Mouse (Mus musculus) liver, adult 2 months (tissue): ENCODE data around the gene Gm49510. TPM values are rescaled to one million over a fixed set of nuclear protein-coding genes. Genes with fewer than 3 reads are reported as not detected.

Source experiments
- DNase-seq: peaks from one replicate; pipeline ENCODE4 v3.0.0-alpha.2; 2011; ENCODE audit warnings: low read depth, low spot score; ENCODE audit errors: extremely low read depth
- H3K27ac ChIP-seq: fragments of 200-500 bp; replicated peaks from 2 replicates; pipeline ENCODE4 v1.5.1; 2012; ENCODE audit warnings: low read depth, mild to moderate bottlenecking, control low read depth, inconsistent platforms, low read length; ENCODE audit not compliant: insufficient read depth
- H3K27me3 ChIP-seq: fragments of 200-500 bp; 2 replicates; pipeline ENCODE4 v1.6.1; 2012; ENCODE audit warnings: mild to moderate bottlenecking, moderate library complexity, low read length, inconsistent platforms; ENCODE audit not compliant: control insufficient read depth, insufficient read depth
- H3K36me3 ChIP-seq: fragments of 200-500 bp; 2 replicates; pipeline ENCODE4 v1.6.1; 2012; ENCODE audit warnings: low read length, inconsistent platforms; ENCODE audit not compliant: control insufficient read depth, insufficient read depth
- H3K4me1 ChIP-seq: fragments of 200-500 bp; 2 replicates; pipeline ENCODE4 v1.6.1; 2011; ENCODE audit warnings: low read length; ENCODE audit not compliant: control insufficient read depth, insufficient read depth
- H3K4me3 ChIP-seq: fragments of 200-500 bp; 2 replicates; pipeline ENCODE4 v1.5.1; 2011; ENCODE audit warnings: low read depth, mild to moderate bottlenecking, control low read depth, low read length, moderate library complexity; ENCODE audit not compliant: insufficient read depth
- H3K79me2 ChIP-seq: fragments of 200-500 bp; 2 replicates; pipeline ENCODE4 v1.6.1; 2012; ENCODE audit warnings: inconsistent platforms, mild to moderate bottlenecking, low read length, moderate library complexity; ENCODE audit not compliant: control insufficient read depth, insufficient read depth
- H3K9ac ChIP-seq: fragments of 200-500 bp; 2 replicates; pipeline ENCODE4 v1.6.1; 2012; ENCODE audit warnings: low read depth, mild to moderate bottlenecking, control low read depth, inconsistent platforms, low read length
- CTCF ChIP-seq: fragments of 200-500 bp; IDR thresholded peaks from 2 replicates; pipeline ENCODE4 v1.5.1; 2011; ENCODE audit warnings: low read depth, low read length, control low read depth
- POLR2A ChIP-seq: fragments of 200-500 bp; IDR thresholded peaks from 2 replicates; pipeline ENCODE4 v1.6.1; 2011; ENCODE audit warnings: low read length, control low read depth; ENCODE audit not compliant: insufficient read depth; ENCODE audit errors: extremely low read depth
- WGBS: fragments of 180-500 bp; shearing (Covaris S2); methylation state at CpG from one replicate; pipeline ENCODE4 v1.1.7; 2018; 5-methylcytosine and 5-hydroxymethylcytosine counted together
- polyA plus RNA-seq: library from polyadenylated mRNA; depleted of rRNA; stranded (reverse); fragments of >200 nt; gene quantifications from 2 replicates; pipeline ENCODE4 v1.2.3, GENCODE M21; 2012
- total RNA-seq: library from RNA; depleted of rRNA; stranded (reverse); fragments of >200 nt; gene quantifications from 2 replicates; pipeline ENCODE4 v1.2.3, GENCODE M21; 2014

The Gm49510 gene
- total and polyA plus RNA-seq, 2 experiments = not detected

- Histone ChIP-seq H3K4me1 (no peaks in the 10 kb centered on the region; the same call in 1 of the 2 replicates), H3K27me3 (no peaks in the 10 kb centered on the region), H3K4me3 (no peak overlapping the region), H3K9ac (peak overlapping the region; percentile 4; the same call in 1 of the 2 replicates), H3K27ac (peak overlapping the region; percentile 69), H3K36me3 (no peaks in the 10 kb centered on the region), H3K79me2 (no peaks in the 10 kb centered on the region)
- WGBS = 50% methylated on average over 9 of the region's 9 CpGs
- no peak for TF ChIP-seq CTCF
- no peak for TF ChIP-seq POLR2A
- no peak for DNase-seq
These were observed 31.1 kb upstream of the Gm49510 start for GRCm38 (mm10) chr15:78868398-78868797.

- Histone ChIP-seq H3K9ac (peak overlapping the region; percentile 4; the same call in 1 of the 2 replicates), H3K27me3 (no peaks in the 10 kb centered on the region), H3K4me1 (no peaks in the 10 kb centered on the region; the same call in 1 of the 2 replicates), H3K79me2 (no peaks in the 10 kb centered on the region), H3K27ac (peak overlapping the region; percentile 69), H3K4me3 (no peak overlapping the region), H3K36me3 (no peaks in the 10 kb centered on the region)
- DNase-seq = no peak
- 82% methylated on average over 7 of the region's 7 CpGs for WGBS
- TF ChIP-seq CTCF (no peak), POLR2A (no peak)
These were observed 30.6 kb upstream of the Gm49510 start for GRCm38 (mm10) chr15:78868826-78869233.

GRCm38 (mm10) chr15:78869775-78870174 lies 29.7 kb upstream of the Gm49510 start:
- TF ChIP-seq CTCF = peak; percentile 35; the same call in 1 of the 2 replicates
- TF ChIP-seq POLR2A = no peak
- DNase-seq = peak; percentile 51
- Histone ChIP-seq H3K4me3 (no peak overlapping the region), H3K79me2 (no peaks in the 10 kb centered on the region), H3K4me1 (no peaks in the 10 kb centered on the region; the same call in 1 of the 2 replicates), H3K36me3 (no peaks in the 10 kb centered on the region), H3K27me3 (no peaks in the 10 kb centered on the region), H3K27ac (no peak overlapping the region), H3K9ac (no peak overlapping the region)
- 6% methylated on average over 6 of the region's 6 CpGs for WGBS

GRCm38 (mm10) chr15:78872021-78872608 lies 27.4 kb upstream of the Gm49510 start:
- Histone ChIP-seq H3K27me3 (no peaks in the 10 kb centered on the region), H3K4me1 (no peaks in the 10 kb centered on the region; the same call in 1 of the 2 replicates), H3K36me3 (no peaks in the 10 kb centered on the region), H3K9ac (no peak overlapping the region), H3K4me3 (no peak overlapping the region), H3K27ac (no peak overlapping the region), H3K79me2 (no peaks in the 10 kb centered on the region)
- no peak for DNase-seq
- 86% methylated on average over 5 of the region's 5 CpGs for WGBS
- TF ChIP-seq CTCF (no peak), POLR2A (no peak)

- 73% methylated on average over 13 of the region's 13 CpGs for WGBS
- no peaks in the 10 kb centered on the region for H3K36me3 ChIP-seq
- DNase-seq = no peak
- peaks cover 3% of the 10 kb centered on the region; the same call in 1 of the 2 replicates for H3K79me2 ChIP-seq
- no peak overlapping the region for H3K4me3 ChIP-seq
- H3K4me1 ChIP-seq = no peaks in the 10 kb centered on the region; the same call in none of the 2 replicates
- no peak overlapping the region for H3K9ac ChIP-seq
- no peaks in the 10 kb centered on the region for H3K27me3 ChIP-seq
- no peak overlapping the region for H3K27ac ChIP-seq
- no peak for TF ChIP-seq POLR2A
- TF ChIP-seq CTCF = no peak
These were observed 25.5 kb upstream of the Gm49510 start for GRCm38 (mm10) chr15:78873803-78874435.

- no peak overlapping the region for H3K9ac ChIP-seq
- TF ChIP-seq CTCF (no peak), POLR2A (no peak)
- no peak overlapping the region for H3K4me3 ChIP-seq
- H3K36me3 ChIP-seq = no peaks in the 10 kb centered on the region
- H3K27me3 ChIP-seq = no peaks in the 10 kb centered on the region
- peaks cover 3% of the 10 kb centered on the region; the same call in 1 of the 2 replicates for H3K79me2 ChIP-seq
- 57% methylated on average over 8 of the region's 8 CpGs for WGBS
- no peaks in the 10 kb centered on the region; the same call in none of the 2 replicates for H3K4me1 ChIP-seq
- no peak for DNase-seq
- H3K27ac ChIP-seq = no peak overlapping the region
These were observed 24.5 kb upstream of the Gm49510 start for GRCm38 (mm10) chr15:78874989-78875388.
